Mouse (Mus musculus) cortical plate, adult 2 months (tissue): ENCODE data around the gene Acsl4. TPM values are rescaled to one million over a fixed set of nuclear protein-coding genes. Genes with fewer than 3 reads are reported as not detected.

Source experiments
- H3K27ac ChIP-seq: fragments of 200-500 bp; 2 replicates; pipeline ENCODE4 v1.5.1; 2012; ENCODE audit warnings: low read length, control low read depth, inconsistent platforms; ENCODE audit not compliant: insufficient read depth
- H3K4me1 ChIP-seq: fragments of 200-500 bp; 2 replicates; pipeline ENCODE4 v1.6.1; 2011; ENCODE audit warnings: low read length; ENCODE audit not compliant: control insufficient read depth, insufficient read depth
- H3K4me3 ChIP-seq: fragments of 200-500 bp; 2 replicates; pipeline ENCODE4 v1.5.1; 2011; ENCODE audit warnings: mild to moderate bottlenecking, low read length, control low read depth; ENCODE audit not compliant: insufficient read depth
- CTCF ChIP-seq: fragments of 200-500 bp; IDR thresholded peaks from 2 replicates; pipeline ENCODE4 v1.5.1; 2011; ENCODE audit warnings: mild to moderate bottlenecking, control low read depth, low read length; ENCODE audit not compliant: insufficient read depth; ENCODE audit errors: extremely low read depth
- POLR2A ChIP-seq: fragments of 200-500 bp; IDR thresholded peaks from 2 replicates; pipeline ENCODE4 v1.6.1; 2011; ENCODE audit warnings: mild to moderate bottlenecking, low read length, control low read depth; ENCODE audit not compliant: insufficient read depth; ENCODE audit errors: extremely low read depth
- polyA plus RNA-seq: library from polyadenylated mRNA; depleted of rRNA; stranded (reverse); fragments of >200 nt; gene quantifications from 2 replicates; pipeline ENCODE4 v1.2.3, GENCODE M21; 2012; rRNA removed

Gene Acsl4
- polyA plus RNA-seq, 1 experiment: 26.7 TPM

DNA sequence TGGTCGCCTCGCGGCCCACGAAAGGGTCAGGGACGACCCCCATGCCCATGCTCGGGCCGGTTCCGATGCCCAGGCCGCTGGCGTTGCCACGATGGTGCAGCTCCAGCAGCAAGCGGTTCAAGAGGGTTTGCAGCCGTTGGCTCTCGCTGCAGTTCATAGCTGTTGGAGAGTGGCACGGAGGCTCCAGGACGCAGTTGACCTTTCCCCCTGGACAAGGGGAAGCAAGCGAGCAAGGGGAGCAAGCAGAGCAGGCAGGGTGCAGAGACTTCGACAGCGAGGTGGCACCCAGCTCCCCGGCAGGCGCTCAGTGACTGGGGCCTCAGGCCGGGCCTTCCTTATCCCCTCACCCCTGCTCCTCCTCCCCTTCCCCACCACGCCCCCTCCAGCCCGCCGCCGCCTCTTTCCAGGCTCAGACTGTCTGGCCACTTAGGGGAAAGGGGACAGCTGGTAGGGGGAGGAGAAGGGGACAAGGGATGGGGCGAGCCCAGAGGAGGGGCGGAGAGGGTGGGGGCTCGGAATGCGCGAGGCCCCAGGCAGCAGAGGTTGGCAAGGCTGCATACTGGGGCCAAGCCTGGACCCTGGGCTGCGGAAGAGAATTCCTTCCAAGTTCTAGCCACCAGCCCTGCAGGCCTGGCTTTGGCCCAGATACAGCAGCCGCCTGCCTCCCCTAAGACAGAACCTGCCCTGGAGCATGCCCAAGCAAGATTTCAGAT lies 84.3 kb downstream of the Acsl4 start, which contains the start of gene Kcne1l:
Kcne1l (minus strand) TSS at position 426 of the 713 bp plus-strand sequence.
- TF ChIP-seq CTCF: no peak
- no peak for TF ChIP-seq POLR2A
- Histone ChIP-seq H3K4me1 (no peaks in the 10 kb centered on the region), H3K4me3 (no peak within 1 kb of the TSS), H3K27ac (no peak within 1 kb of the TSS)

DNA sequence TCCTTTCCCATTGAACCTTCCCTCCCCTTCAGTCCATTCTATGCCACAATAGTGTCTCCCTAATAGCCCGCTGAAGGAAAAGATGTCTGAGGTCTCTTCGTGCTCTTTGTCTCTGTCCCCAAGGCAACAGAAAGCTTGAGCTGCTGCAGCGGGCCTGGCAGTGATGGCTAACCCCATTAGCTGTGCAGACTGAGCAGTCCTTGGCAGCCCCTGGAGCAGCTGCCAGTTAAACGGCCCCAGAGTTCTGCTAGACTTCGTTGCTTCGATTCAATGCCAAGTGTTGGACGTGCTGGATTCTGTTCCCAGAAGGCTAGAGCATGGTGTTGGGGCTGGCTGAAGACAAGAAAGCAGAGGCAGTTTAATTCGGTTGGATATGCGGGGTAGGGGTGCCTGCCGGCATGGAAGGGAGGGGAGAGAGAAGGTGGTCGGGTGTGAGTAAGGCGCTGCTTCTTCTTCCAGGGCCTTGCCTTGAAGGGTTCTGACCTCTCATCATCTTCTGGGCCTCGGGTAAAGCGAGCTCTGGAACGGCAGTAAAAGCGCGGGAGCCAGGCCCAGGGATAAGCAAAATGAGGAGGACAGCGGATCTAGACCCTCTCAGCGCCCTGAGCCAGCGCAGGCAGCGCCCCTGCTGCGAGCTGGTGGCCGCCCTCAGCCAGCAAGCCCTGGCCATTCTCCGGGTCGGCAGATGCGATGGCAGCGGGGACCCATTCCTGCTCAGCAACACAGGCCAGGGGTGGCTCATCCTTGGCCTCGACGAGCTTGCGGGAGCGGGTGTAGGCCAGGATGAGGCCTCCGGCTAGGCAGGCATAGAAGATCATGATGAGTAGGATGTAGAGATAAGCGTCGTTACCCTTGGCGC lies 85.1 kb downstream of the Acsl4 start:
- TF ChIP-seq CTCF (no peak), POLR2A (no peak)
- H3K4me1 ChIP-seq: no peaks in the 10 kb centered on the region
- no peak overlapping the region for H3K27ac ChIP-seq
- H3K4me3 ChIP-seq: no peak overlapping the region

GRCm38 (mm10) chrX:142304592-142304991 lies 85.7 kb downstream of the Acsl4 start:
- Histone ChIP-seq H3K27ac (no peak overlapping the region), H3K4me3 (no peak overlapping the region), H3K4me1 (no peaks in the 10 kb centered on the region)
- no peak for TF ChIP-seq POLR2A
- TF ChIP-seq CTCF: no peak

GRCm38 (mm10) chrX:142303456-142303855 lies 86.9 kb downstream of the Acsl4 start:
- H3K27ac ChIP-seq: no peak overlapping the region
- TF ChIP-seq CTCF (no peak), POLR2A (no peak)
- no peaks in the 10 kb centered on the region for H3K4me1 ChIP-seq
- H3K4me3 ChIP-seq: no peak overlapping the region

DNA sequence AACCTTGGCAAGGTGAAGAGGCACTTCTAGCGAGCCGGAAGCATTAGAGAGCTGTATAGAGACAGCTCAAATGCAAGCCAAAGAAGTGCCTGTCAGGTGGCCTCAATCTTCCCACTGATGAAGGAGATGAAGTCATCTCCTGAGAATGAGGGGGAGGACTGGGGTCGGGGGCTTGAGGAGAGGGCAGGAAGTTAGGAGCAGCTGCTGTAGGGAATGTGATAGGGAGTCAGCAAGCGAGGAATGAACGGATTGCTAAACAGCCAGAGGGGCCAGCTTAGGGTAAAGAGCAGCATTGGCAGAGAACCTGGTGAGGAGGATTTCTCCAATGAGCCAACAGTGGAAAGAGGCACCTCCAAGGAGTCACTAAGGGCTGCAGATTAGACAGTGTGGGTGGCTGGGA lies 104.4 kb downstream of the Acsl4 start:
- H3K4me1 ChIP-seq: no peaks in the 10 kb centered on the region
- no peak overlapping the region for H3K4me3 ChIP-seq
- no peak overlapping the region for H3K27ac ChIP-seq
- TF ChIP-seq POLR2A (no peak), CTCF (no peak)

GRCm38 (mm10) chrX:142276573-142276972 lies 113.8 kb downstream of the Acsl4 start:
- no peak for TF ChIP-seq POLR2A
- no peaks in the 10 kb centered on the region for H3K4me1 ChIP-seq
- no peak overlapping the region for H3K27ac ChIP-seq
- H3K4me3 ChIP-seq: no peak overlapping the region

GRCm38 (mm10) chrX:142276031-142276430 lies 114.3 kb downstream of the Acsl4 start:
- H3K4me1 ChIP-seq: no peaks in the 10 kb centered on the region
- no peak for TF ChIP-seq POLR2A
- no peak for TF ChIP-seq CTCF
- no peak overlapping the region for H3K4me3 ChIP-seq

More at GRCm38 (mm10) chrX:142276031-142276430, 114.3 kb downstream of the Acsl4 start:
- no peak overlapping the region for H3K27ac ChIP-seq

Other genes with a start within 250 kb of the Acsl4 start
- gene Gucy2f, start 193.6 kb downstream of the Acsl4 start, polyA plus RNA-seq: 0.10 and 0.19 TPM in 2 replicates
- gene Nxt2, start 163.8 kb downstream of the Acsl4 start, polyA plus RNA-seq: 22.8 and 23.1 TPM in 2 replicates
- gene Kcne1l, start 84.2 kb downstream of the Acsl4 start, polyA plus RNA-seq: 7.1 and 9.2 TPM in 2 replicates